Mouse (Mus musculus): ENCODE measurements around the gene Sh3bgrl3. TPM values are rescaled to one million over a fixed set of nuclear protein-coding genes. Genes with fewer than 3 reads are reported as not detected.

Sh3bgrl3 gene
- polyA plus RNA-seq, 1 experiment from 2014 or later: 412 TPM

- ATAC-seq (replicated peaks; ENCODE audit: low FRiP score): no peak
- Histone ChIP-seq H3K4me3 (replicated peaks) (no peak overlapping the region), H3K4me1 (peaks cover 41% of the 10 kb centered on the region; the same call in 1 of the 2 replicates), H3K9me3 (replicated peaks) (no peaks in the 10 kb centered on the region), H3K27me3 (no peaks in the 10 kb centered on the region), H3K27ac (0 out of 2 replicates have a peak overlapping the region, but pooled peaks have one; percentile 27), H3K4me2 (no peak overlapping the region), H3K36me3 (no peaks in the 10 kb centered on the region), H3K9ac (no peak overlapping the region)
- 68% methylated on average over 14 of the region's 14 CpGs for WGBS
Measured at GRCm38 (mm10) chr4:134118126-134118800, 10.3 kb downstream of the Sh3bgrl3 start.

- Histone ChIP-seq H3K27ac (no peak overlapping the region), H3K9me3 (replicated peaks) (no peaks in the 10 kb centered on the region)
- WGBS: 79% methylated on average over 8 of the region's 8 CpGs
Measured at GRCm38 (mm10) chr4:134117012-134117411, 11.6 kb downstream of the Sh3bgrl3 start.

GRCm38 (mm10) chr4:134116501-134116900, 12.1 kb downstream of the Sh3bgrl3 start:
- 62% methylated on average over 2 of the region's 2 CpGs for WGBS
- Histone ChIP-seq H3K4me1 (peaks cover 36% of the 10 kb centered on the region; the same call in 1 of the 2 replicates), H3K4me2 (no peak overlapping the region), H3K27ac (no peak overlapping the region), H3K27me3 (no peaks in the 10 kb centered on the region), H3K4me3 (replicated peaks) (no peak overlapping the region), H3K9me3 (replicated peaks) (no peaks in the 10 kb centered on the region), H3K9ac (no peak overlapping the region), H3K36me3 (no peaks in the 10 kb centered on the region)
- ATAC-seq (replicated peaks; ENCODE audit: low FRiP score): no peak

More at GRCm38 (mm10) chr4:134117012-134117411, 11.6 kb downstream of the Sh3bgrl3 start:
- H3K27me3 ChIP-seq: no peaks in the 10 kb centered on the region
- no peak overlapping the region for H3K4me2 ChIP-seq
- no peak for ATAC-seq (replicated peaks; ENCODE audit: low FRiP score)
- H3K36me3 ChIP-seq: no peaks in the 10 kb centered on the region
- H3K9ac ChIP-seq: no peak overlapping the region
- H3K4me1 ChIP-seq: peaks cover 39% of the 10 kb centered on the region; the same call in 1 of the 2 replicates
- no peak overlapping the region for H3K4me3 ChIP-seq (replicated peaks)

GRCm38 (mm10) chr4:134115215-134116144, 13.1 kb downstream of the Sh3bgrl3 start:
- 80% methylated on average over 16 of the region's 16 CpGs for WGBS
- ATAC-seq (replicated peaks; ENCODE audit: low FRiP score): no peak
- H3K27ac ChIP-seq: no peak overlapping the region
- no peaks in the 10 kb centered on the region for H3K36me3 ChIP-seq
- H3K4me3 ChIP-seq (replicated peaks): no peak overlapping the region
- no peak overlapping the region for H3K9ac ChIP-seq
- no peak overlapping the region for H3K4me2 ChIP-seq
- H3K27me3 ChIP-seq: no peaks in the 10 kb centered on the region
- H3K4me1 ChIP-seq: peaks cover 27% of the 10 kb centered on the region; the same call in 1 of the 2 replicates
- no peaks in the 10 kb centered on the region for H3K9me3 ChIP-seq (replicated peaks)

GRCm38 (mm10) chr4:134114038-134114437, 14.6 kb downstream of the Sh3bgrl3 start:
- WGBS: 89% methylated on average over 4 of the region's 4 CpGs
- no peak overlapping the region for H3K4me3 ChIP-seq (replicated peaks)
- no peak overlapping the region for H3K4me2 ChIP-seq
- no peak for ATAC-seq (replicated peaks; ENCODE audit: low FRiP score)
- H3K9ac ChIP-seq: no peak overlapping the region
- peaks cover 27% of the 10 kb centered on the region; the same call in 1 of the 2 replicates for H3K4me1 ChIP-seq
- H3K27me3 ChIP-seq: no peaks in the 10 kb centered on the region
- H3K9me3 ChIP-seq (replicated peaks): no peaks in the 10 kb centered on the region
- H3K27ac ChIP-seq: no peak overlapping the region
- no peaks in the 10 kb centered on the region for H3K36me3 ChIP-seq

GRCm38 (mm10) chr4:134113356-134113994, 15.1 kb downstream of the Sh3bgrl3 start:
- Histone ChIP-seq H3K4me2 (no peak overlapping the region), H3K9me3 (replicated peaks) (no peaks in the 10 kb centered on the region), H3K36me3 (no peaks in the 10 kb centered on the region), H3K4me1 (peaks cover 21% of the 10 kb centered on the region; the same call in 1 of the 2 replicates), H3K9ac (no peak overlapping the region), H3K27ac (no peak overlapping the region), H3K4me3 (replicated peaks) (no peak overlapping the region), H3K27me3 (no peaks in the 10 kb centered on the region)
- WGBS: 42% methylated on average over 10 of the region's 10 CpGs
- no peak for ATAC-seq (replicated peaks; ENCODE audit: low FRiP score)

- Histone ChIP-seq H3K4me3 (replicated peaks) (no peak overlapping the region), H3K4me1 (peaks cover 15% of the 10 kb centered on the region; the same call in 1 of the 2 replicates), H3K36me3 (no peaks in the 10 kb centered on the region), H3K27ac (no peak overlapping the region), H3K4me2 (no peak overlapping the region), H3K9me3 (replicated peaks) (no peaks in the 10 kb centered on the region), H3K27me3 (no peaks in the 10 kb centered on the region), H3K9ac (no peak overlapping the region)
- ATAC-seq (replicated peaks; ENCODE audit: low FRiP score): no peak
- 68% methylated on average over 6 of the region's 6 CpGs for WGBS
Measured at GRCm38 (mm10) chr4:134112403-134112802, 16.2 kb downstream of the Sh3bgrl3 start.

GRCm38 (mm10) chr4:134110653-134111052, 17.9 kb downstream of the Sh3bgrl3 start:
- Histone ChIP-seq H3K4me3 (replicated peaks) (no peak overlapping the region), H3K36me3 (no peaks in the 10 kb centered on the region), H3K9ac (no peak overlapping the region), H3K27ac (no peak overlapping the region), H3K4me2 (no peak overlapping the region), H3K4me1 (peaks cover 12% of the 10 kb centered on the region; the same call in 1 of the 2 replicates), H3K9me3 (replicated peaks) (no peaks in the 10 kb centered on the region), H3K27me3 (no peaks in the 10 kb centered on the region)
- WGBS: 55% methylated on average over 3 of the region's 3 CpGs
- ATAC-seq (replicated peaks; ENCODE audit: low FRiP score): no peak

GRCm38 (mm10) chr4:134108196-134108595, 20.4 kb downstream of the Sh3bgrl3 start:
- no peak overlapping the region for H3K27ac ChIP-seq
- H3K27me3 ChIP-seq: no peaks in the 10 kb centered on the region
- no peaks in the 10 kb centered on the region for H3K9me3 ChIP-seq (replicated peaks)
- no peaks in the 10 kb centered on the region for H3K36me3 ChIP-seq
- 22% methylated on average over 5 of the region's 5 CpGs for WGBS
- no peak for ATAC-seq (replicated peaks; ENCODE audit: low FRiP score)
- H3K9ac ChIP-seq: no peak overlapping the region
- peaks cover 2% of the 10 kb centered on the region for H3K4me1 ChIP-seq
- H3K4me2 ChIP-seq: no peak overlapping the region
- H3K4me3 ChIP-seq (replicated peaks): no peak overlapping the region

GRCm38 (mm10) chr4:134107730-134108129, 20.9 kb downstream of the Sh3bgrl3 start:
- no peaks in the 10 kb centered on the region for H3K36me3 ChIP-seq
- WGBS: 83% methylated on average over 7 of the region's 7 CpGs
- peaks cover 5% of the 10 kb centered on the region for H3K4me1 ChIP-seq
- no peak overlapping the region for H3K4me3 ChIP-seq (replicated peaks)
- H3K9ac ChIP-seq: no peak overlapping the region
- no peak for ATAC-seq (replicated peaks; ENCODE audit: low FRiP score)
- no peaks in the 10 kb centered on the region for H3K9me3 ChIP-seq (replicated peaks)
- H3K4me2 ChIP-seq: no peak overlapping the region
- no peak overlapping the region for H3K27ac ChIP-seq
- no peaks in the 10 kb centered on the region for H3K27me3 ChIP-seq

GRCm38 (mm10) chr4:134106105-134106504, 22.5 kb downstream of the Sh3bgrl3 start:
- H3K4me3 ChIP-seq (replicated peaks): no peak overlapping the region
- H3K27me3 ChIP-seq: no peaks in the 10 kb centered on the region
- no peak for ATAC-seq (replicated peaks; ENCODE audit: low FRiP score)
- no peaks in the 10 kb centered on the region for H3K36me3 ChIP-seq
- H3K9me3 ChIP-seq (replicated peaks): no peaks in the 10 kb centered on the region
- no peak overlapping the region for H3K4me2 ChIP-seq
- WGBS: 70% methylated on average over 7 of the region's 7 CpGs
- peaks cover 7% of the 10 kb centered on the region for H3K4me1 ChIP-seq
- no peak overlapping the region for H3K9ac ChIP-seq
- no peak overlapping the region for H3K27ac ChIP-seq
